Mouse (Mus musculus) left cerebral cortex, adult 9 months (tissue): ENCODE results near the gene Dll4.

Experiments used
- DNase-seq, 2 experiments: peaks; one replicate each; pipeline ENCODE4 v3.0.0; 2022; ENCODE audit warnings: low spot score in 2 of 2

The Dll4 gene

GRCm38 (mm10) chr2:119325568-119326143, at the start of gene Dll4:
Dll4 (plus strand) TSS chr2:119325784.
- DNase-seq = no peak

GRCm38 (mm10) chr2:119276926-119277325, 48.7 kb upstream of the Dll4 start:
- no peak for DNase-seq

GRCm38 (mm10) chr2:119277810-119278209, 47.8 kb upstream of the Dll4 start:
- DNase-seq = no peak

- DNase-seq = no peak
Measured at GRCm38 (mm10) chr2:119281899-119282565, 43.6 kb upstream of the Dll4 start.

- DNase-seq = no peak
Measured at GRCm38 (mm10) chr2:119287372-119287771, 38.2 kb upstream of the Dll4 start.

GRCm38 (mm10) chr2:119288270-119288882, 37.2 kb upstream of the Dll4 start, which contains the start of gene Vps18:
Vps18 (plus strand) TSS chr2:119288740.
- DNase-seq = peak; percentile 93 to 99

GRCm38 (mm10) chr2:119289014-119289416, 36.6 kb upstream of the Dll4 start:
- DNase-seq = no peak

- DNase-seq = no peak
Measured at GRCm38 (mm10) chr2:119292281-119292680, 33.3 kb upstream of the Dll4 start.

GRCm38 (mm10) chr2:119292852-119293251, 32.7 kb upstream of the Dll4 start:
- DNase-seq = no peak

GRCm38 (mm10) chr2:119293311-119293710, 32.3 kb upstream of the Dll4 start:
- DNase-seq = no peak

- DNase-seq = no peak
Measured at GRCm38 (mm10) chr2:119293776-119294390, 31.7 kb upstream of the Dll4 start.

- DNase-seq = no peak
Measured at GRCm38 (mm10) chr2:119294411-119294810, 31.2 kb upstream of the Dll4 start.

GRCm38 (mm10) chr2:119296756-119297155, 28.8 kb upstream of the Dll4 start:
- no peak for DNase-seq

- no peak for DNase-seq
Measured at GRCm38 (mm10) chr2:119297506-119297905, 28.1 kb upstream of the Dll4 start.

GRCm38 (mm10) chr2:119298330-119298729, 27.3 kb upstream of the Dll4 start:
- peak in 1 of 2 experiments; percentile 62 for DNase-seq

- DNase-seq = no peak
Measured at GRCm38 (mm10) chr2:119298839-119299238, 26.7 kb upstream of the Dll4 start.

- peak in 1 of 2 experiments; percentile 36 for DNase-seq
Measured at GRCm38 (mm10) chr2:119299981-119300818, 25.4 kb upstream of the Dll4 start.

GRCm38 (mm10) chr2:119300819-119301493, 24.6 kb upstream of the Dll4 start:
- no peak for DNase-seq

- DNase-seq = no peak
Measured at GRCm38 (mm10) chr2:119302876-119303275, 22.7 kb upstream of the Dll4 start.

- no peak for DNase-seq
Measured at GRCm38 (mm10) chr2:119304391-119304790, 21.2 kb upstream of the Dll4 start.

GRCm38 (mm10) chr2:119304798-119305208, 20.8 kb upstream of the Dll4 start:
- no peak for DNase-seq
